In the genomic region with DNA sequence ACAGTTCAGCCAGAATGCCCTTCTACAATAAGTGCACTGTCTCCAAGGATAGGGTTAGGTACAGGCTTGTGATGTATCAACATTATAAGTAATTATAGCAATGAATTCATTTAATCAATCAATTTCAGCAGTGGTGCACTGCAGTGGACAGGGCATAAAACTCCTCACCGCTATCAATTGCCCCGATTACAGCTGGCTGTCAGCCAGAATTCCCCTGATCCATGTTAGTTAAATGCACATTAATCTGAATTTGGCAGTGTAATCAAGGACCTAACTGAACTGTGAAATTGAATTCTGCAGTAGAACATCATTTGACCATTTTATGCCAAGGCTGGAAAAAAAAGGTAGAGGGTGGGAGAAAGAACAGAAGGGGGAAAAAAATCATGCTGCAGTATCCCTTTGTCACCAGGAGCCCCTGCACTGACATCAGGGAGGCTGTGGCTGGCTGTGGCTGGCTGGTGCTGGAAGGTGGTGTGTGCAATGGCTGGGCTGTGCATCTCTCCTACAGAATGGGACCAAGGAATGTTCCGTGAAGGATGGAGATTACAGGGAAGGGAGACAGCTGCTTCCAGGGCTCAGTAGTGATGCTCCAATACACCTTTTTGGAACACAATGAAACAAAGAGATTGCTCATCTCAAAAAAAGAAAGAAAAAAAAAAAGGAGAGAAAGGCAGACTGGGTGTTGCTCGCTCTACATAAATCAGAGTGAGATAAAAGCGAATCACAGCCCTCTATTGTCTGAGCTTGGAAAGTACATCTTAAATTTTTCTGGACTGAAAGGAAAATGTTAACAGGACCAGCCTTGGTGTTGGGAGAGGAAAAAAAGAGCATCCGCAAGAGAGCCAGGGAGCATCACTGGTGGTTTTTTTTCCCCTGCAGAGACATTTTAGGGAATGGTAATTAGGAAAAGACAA, we compare ENCODE assay signal across 10 mouse cellular contexts. TPM values are rescaled to one million over a fixed set of nuclear protein-coding genes. Genes with fewer than 3 reads are reported as not detected.
DNase-seq lines count a peak whose midpoint lies in the region; ATAC-seq and TF ChIP-seq lines count a peak whose summit lies in the region.
"Had no signal": no experiment of that assay in that cellular context is flagged by ENCODE, and none has a peak within 500 bp of the region (broad histone marks: within the 10 kb centered on the region; RNA-seq: fewer than 3 reads in every experiment).

No protein-coding gene starts in this region.

- peak; percentile 46; the same call in 1 of the 2 replicates for ATAC-seq in kidney, postnatal 0 days (replicated peaks; ENCODE audit: low FRiP score, low read depth)
- ATAC-seq in hindbrain, postnatal 0 days, result peak; percentile 92

- no peaks in the 10 kb centered on the region for H3K36me3 ChIP-seq in kidney, postnatal 0 days (ENCODE audit: insufficient read depth, low read length)
- H3K36me3 ChIP-seq in hindbrain, postnatal 0 days (ENCODE audit: insufficient read depth, low read length), result no peaks in the 10 kb centered on the region
- H3K36me3 ChIP-seq: stomach, embryonic 15.5 days had no signal

- H3K4me2 ChIP-seq in kidney, postnatal 0 days (ENCODE audit: low read length), result no peak overlapping the region
- H3K4me2 ChIP-seq in hindbrain, postnatal 0 days (ENCODE audit: low read depth, low read length), result peak overlapping the region; percentile 14; the same call in 1 of the 2 replicates
- H3K4me2 ChIP-seq: stomach, embryonic 15.5 days had no signal

- no peaks in the 10 kb centered on the region for H3K27me3 ChIP-seq in kidney, postnatal 0 days (ENCODE audit: insufficient read depth, low read length)
- no peaks in the 10 kb centered on the region for H3K27me3 ChIP-seq in hindbrain, postnatal 0 days (ENCODE audit: insufficient read depth, low read length)
- H3K27me3 ChIP-seq: stomach, embryonic 15.5 days had no signal

- WGBS in kidney, postnatal 0 days, result 23% methylated on average over 6 of the region's 6 CpGs
- WGBS in hindbrain, postnatal 0 days, result 9% methylated on average over 6 of the region's 6 CpGs

- no peaks in the 10 kb centered on the region for H3K4me1 ChIP-seq in kidney, postnatal 0 days (replicated peaks; ENCODE audit: insufficient read depth, low read length)
- peaks cover 24% of the 10 kb centered on the region for H3K4me1 ChIP-seq in hindbrain, postnatal 0 days (ENCODE audit: insufficient read depth, low read length)
- H3K4me1 ChIP-seq: stomach, embryonic 15.5 days had no signal

- TF ChIP-seq CTCF in kidney, postnatal 0 days (IDR thresholded peaks at IDR 0.05; ENCODE audit: low read depth), result no peak
- TF ChIP-seq CTCF in hindbrain, postnatal 0 days (IDR thresholded peaks at IDR 0.05; ENCODE audit: low read depth), result peak; percentile 31

- no peak overlapping the region for H3K27ac ChIP-seq in kidney, postnatal 0 days
- H3K27ac ChIP-seq in hindbrain, postnatal 0 days, result peak overlapping the region; percentile 89
- H3K27ac ChIP-seq: stomach, embryonic 15.5 days had no signal

- no peak overlapping the region for H3K9ac ChIP-seq in kidney, postnatal 0 days (ENCODE audit: low read depth, low read length)
- H3K9ac ChIP-seq in hindbrain, postnatal 0 days (replicated peaks; ENCODE audit: low read length), result 0 out of 2 replicates have a peak overlapping the region, but pooled peaks have one; percentile 31
- H3K9ac ChIP-seq: stomach, embryonic 15.5 days had no signal

- no peak for DNase-seq in kidney, postnatal 0 days (ENCODE audit: low spot score)
- DNase-seq in kidney, postnatal 10 days, result no peak
- DNase-seq in embryo, embryonic 11.5 days (ENCODE audit: low read depth, low spot score), result peak; percentile 37
- peak; percentile 85 for DNase-seq in hindbrain, postnatal 0 days (ENCODE audit: low spot score)
- DNase-seq in retina, embryonic 14.5 days (ENCODE audit: low spot score), result peak; percentile 58
- DNase-seq in adrenal gland, adult (ENCODE audit: inconsistent age in 2 of 2, low spot score in 1 of 2), result no peak
- DNase-seq in thymus, postnatal 10 days (ENCODE audit: low spot score in 2 of 2), result no peak
- no peak for DNase-seq in frontal cortex, postnatal 14 days (ENCODE audit: low spot score in 2 of 2)
- DNase-seq: kidney, adult 18-20 months had no signal

- no peak overlapping the region for H3K4me3 ChIP-seq in kidney, postnatal 0 days (replicated peaks; ENCODE audit: low read depth, low read length)
- H3K4me3 ChIP-seq in hindbrain, postnatal 0 days (ENCODE audit: low read length), result no peak overlapping the region
- H3K4me3 ChIP-seq: stomach, embryonic 15.5 days had no signal

- H3K9me3 ChIP-seq in kidney, postnatal 0 days (replicated peaks; ENCODE audit: low read length), result no peaks in the 10 kb centered on the region
- H3K9me3 ChIP-seq in hindbrain, postnatal 0 days (ENCODE audit: low read length), result no peaks in the 10 kb centered on the region
- H3K9me3 ChIP-seq: stomach, embryonic 15.5 days had no signal

RNA-seq across cellular contexts. Expression of a gene that starts 56.3 kb away (rescaled TPM):
- polyA plus RNA-seq in kidney, postnatal 0 days (2015; fragmentation: Nextera tagmentation; extraction: Ambion mirVana), result 4.2 and 4.3 TPM in 2 replicates
- total RNA-seq in hindbrain, postnatal 0 days (2014; rRNA removed), result 43.4 and 56.4 TPM in 2 replicates
- polyA plus RNA-seq in hindbrain, postnatal 0 days (2015; fragmentation: Nextera tagmentation; extraction: Ambion mirVana), result 143 and 145 TPM in 2 replicates

Comparison
In these comparisons a context has a peak if more than half of its experiments do, and no peak if none do; other contexts are left out.
1. DNase-seq: peak in embryo, embryonic 11.5 days (single experiment), hindbrain, postnatal 0 days (single experiment) and retina, embryonic 14.5 days (single experiment); none in kidney, postnatal 0 days (single experiment), kidney, postnatal 10 days (single experiment), adrenal gland, adult (0 of 2), thymus, postnatal 10 days (0 of 2) and frontal cortex, postnatal 14 days (0 of 2).
2. RNA of a gene that starts 56.3 kb away (polyA plus RNA-seq): 143 to 145 TPM in hindbrain, postnatal 0 days; 4.2 to 4.3 TPM in kidney, postnatal 0 days; every median in the first group is over 10 times any median in the second.